Mouse (Mus musculus) right cerebral cortex, postnatal 10 days (tissue): Measurements from ENCODE around the gene Olfr992.
A peak's percentile ranks its signal among the peaks of the same experiment; 100 is the strongest.
"Not testable (repeated sequence)": the region's sequence is repeated elsewhere in the genome, so short reads cannot be mapped to it uniquely, and the experiment has no call there.

ENCODE experiments used
- DNase-seq, 2 experiments: peaks; one replicate each; pipeline ENCODE4 v3.0.0; 2021; ENCODE audit warnings: low spot score in 2 of 2

Olfr992 gene

DNA sequence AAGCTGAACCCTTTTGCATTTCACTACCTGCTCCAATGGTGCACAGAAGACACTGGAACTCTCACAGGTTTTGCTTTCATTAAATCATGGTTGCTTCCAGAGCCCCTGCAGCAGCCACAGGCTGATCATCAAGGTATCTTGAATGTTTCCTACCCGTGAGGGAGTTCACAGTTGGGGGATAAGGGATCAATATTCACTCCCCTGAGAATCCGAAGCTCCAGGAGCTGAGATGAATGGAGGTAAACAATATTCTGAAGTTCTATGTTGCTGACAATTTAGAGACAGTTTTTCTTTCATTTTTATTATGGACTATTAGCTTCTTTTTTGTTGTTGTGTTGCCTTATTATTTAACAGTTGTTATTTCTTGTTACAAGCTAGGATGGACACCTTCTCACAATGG, at the start of gene Olfr992:
Gene Olfr992, minus strand, starts transcription at position 101 of the 400 bp plus-strand sequence.
- DNase-seq: no peak

DNA sequence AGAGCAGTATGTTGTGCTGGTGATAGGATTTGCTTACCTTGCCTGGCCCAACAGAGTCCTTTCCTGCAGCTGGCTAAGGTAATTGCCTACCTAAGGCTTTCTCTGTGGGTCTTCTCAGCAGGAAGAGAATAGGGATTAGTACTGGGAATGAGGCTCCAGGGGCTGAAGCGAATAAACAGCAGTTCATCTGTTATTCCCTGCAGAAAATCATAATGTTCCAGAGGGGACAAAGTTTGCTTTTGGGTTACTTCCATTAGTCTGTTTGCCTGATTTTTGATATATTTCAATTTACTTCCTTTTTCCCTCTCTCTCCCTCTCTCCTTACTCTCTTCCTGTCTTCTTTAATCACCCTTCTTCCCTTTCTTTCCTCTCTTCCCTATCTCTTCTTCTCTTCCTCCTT, 34.3 kb upstream of the Olfr992 start, which contains the start of gene Olfr995:
Gene Olfr995, minus strand, starts transcription at position 101 of the 400 bp plus-strand sequence.
- DNase-seq: no peak

- no peak for DNase-seq
Measured at GRCm38 (mm10) chr2:85442546-85442945, 33.3 kb upstream of the Olfr992 start.

- no peak for DNase-seq
Measured at GRCm38 (mm10) chr2:85436351-85436750, 27.1 kb upstream of the Olfr992 start, which contains the start of gene Olfr994. TSS of gene Olfr994 (minus strand) at chr2:85436451.

GRCm38 (mm10) chr2:85425893-85426292, 16.6 kb upstream of the Olfr992 start:
- peak in 1 of 2 experiments; percentile 22 for DNase-seq

DNA sequence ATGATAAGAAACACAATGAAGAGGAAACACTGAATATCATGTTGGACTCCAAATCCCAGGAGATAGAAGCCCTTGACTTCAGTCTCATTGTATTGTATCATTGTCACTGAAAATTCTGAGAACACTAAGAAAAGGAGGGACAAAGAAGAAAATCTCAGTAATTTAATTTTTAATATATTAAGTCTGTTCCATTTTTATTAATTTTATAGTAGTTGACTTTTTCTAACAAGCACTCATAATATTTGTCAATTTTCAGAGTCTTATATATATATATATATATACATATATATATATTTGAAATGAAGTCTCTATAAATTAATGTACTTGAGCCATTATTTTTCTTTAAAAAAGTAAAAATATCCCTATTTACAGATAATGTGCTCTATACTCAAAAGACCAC, 5.5 kb upstream of the Olfr992 start, which contains the start of gene Olfr993:
Gene Olfr993, minus strand, starts transcription at position 101 of the 400 bp plus-strand sequence.
- DNase-seq: no peak

DNA sequence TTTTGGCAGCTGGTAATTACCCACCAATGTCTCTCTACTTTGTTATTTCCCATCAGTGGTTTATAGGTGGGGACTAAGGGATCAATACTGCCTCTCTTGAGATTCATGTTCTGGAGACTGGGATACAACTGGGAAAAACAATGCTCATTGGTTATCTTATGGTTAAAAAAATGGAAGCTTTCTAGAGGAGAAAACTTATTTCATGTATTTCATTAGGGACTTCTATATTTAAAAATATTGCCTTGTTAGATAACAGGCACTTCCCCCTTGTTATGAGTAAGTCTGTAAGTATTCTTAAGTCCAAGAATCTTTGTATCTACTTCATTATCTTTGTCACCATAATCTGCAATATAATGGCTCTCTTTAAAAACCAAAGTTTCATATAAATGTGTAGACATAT, 46.1 kb downstream of the Olfr992 start, which contains the start of gene Olfr988:
Gene Olfr988, minus strand, starts transcription at position 101 of the 400 bp plus-strand sequence.
- DNase-seq: not testable (repeated sequence)
